Mouse (Mus musculus) liver, embryonic 11.5 days (tissue): ENCODE results near the gene Vwa3a. TPM values are rescaled to one million over a fixed set of nuclear protein-coding genes. Genes with fewer than 3 reads are reported as not detected.
A peak's percentile ranks its signal among the peaks of the same experiment; 100 is the strongest.

Experiments used
- ATAC-seq: fragments of 200-750 bp; cut with Nextera tagmentation; replicated peaks from 2 replicates; pipeline ENCODE4 v1.8.0; 2017; ENCODE audit warnings: moderate number of reproducible peaks, mild to moderate bottlenecking, moderate TSS enrichment, moderate library complexity; ENCODE audit not compliant: low FRiP score
- DNase-seq: peaks from one replicate; pipeline ENCODE4 v3.0.0-alpha.2; 2017; ENCODE audit warnings: low spot score
- H3K27ac ChIP-seq: fragments of 300-500 bp; sonication (generic); 2 replicates; pipeline ENCODE4 v1.5.1; 2014; ENCODE audit warnings: mild to moderate bottlenecking, low read depth, low read length, control low read depth
- H3K27me3 ChIP-seq: fragments of 300-500 bp; sonication (generic); replicated peaks from 2 replicates; pipeline ENCODE4 v1.6.1; 2014; ENCODE audit warnings: low read length, mixed read lengths; ENCODE audit not compliant: control insufficient read depth, insufficient read depth
- H3K36me3 ChIP-seq: fragments of 300-500 bp; sonication (generic); 2 replicates; pipeline ENCODE4 v1.6.1; 2014; ENCODE audit warnings: mild to moderate bottlenecking, low read length, moderate library complexity, mixed read lengths; ENCODE audit not compliant: control insufficient read depth, insufficient read depth
- H3K4me1 ChIP-seq: fragments of 300-500 bp; sonication (generic); replicated peaks from 2 replicates; pipeline ENCODE4 v1.6.1; 2014; ENCODE audit warnings: low read length, mixed read lengths; ENCODE audit not compliant: control insufficient read depth, insufficient read depth
- H3K4me2 ChIP-seq: fragments of 300-500 bp; sonication (generic); 2 replicates; pipeline ENCODE4 v1.6.1; 2014; ENCODE audit warnings: mild to moderate bottlenecking, control low read depth, moderate library complexity
- H3K4me3 ChIP-seq: fragments of 300-500 bp; sonication (generic); 2 replicates; pipeline ENCODE4 v1.5.1; 2014; ENCODE audit warnings: low read depth, low read length, control low read depth
- H3K9ac ChIP-seq: fragments of 300-500 bp; sonication (generic); 2 replicates; pipeline ENCODE4 v1.6.1; 2014; ENCODE audit warnings: low read depth, low read length, control low read depth
- H3K9me3 ChIP-seq: fragments of 300-500 bp; sonication (generic); 2 replicates; pipeline ENCODE4 v1.6.1; 2016; ENCODE audit warnings: low read length, inconsistent platforms, mixed read lengths; ENCODE audit not compliant: control insufficient read depth
- WGBS: fragments of 180-500 bp; shearing (Covaris S2); extraction: QIAGEN DNeasy Blood & Tissue Kit; methylation state at CpG from one replicate; pipeline ENCODE4 v1.1.7; 2014; 5-methylcytosine and 5-hydroxymethylcytosine counted together
- polyA plus RNA-seq: library from polyadenylated mRNA; unstranded; fragments of >200 nt; fragmentation: Nextera tagmentation; extraction: Ambion mirVana; gene quantifications from 2 replicates; pipeline ENCODE4 v1.2.1, GENCODE M21; 2014

Gene Vwa3a
- polyA plus RNA-seq, 1 experiment from 2014 or later = 0.08 TPM

DNA sequence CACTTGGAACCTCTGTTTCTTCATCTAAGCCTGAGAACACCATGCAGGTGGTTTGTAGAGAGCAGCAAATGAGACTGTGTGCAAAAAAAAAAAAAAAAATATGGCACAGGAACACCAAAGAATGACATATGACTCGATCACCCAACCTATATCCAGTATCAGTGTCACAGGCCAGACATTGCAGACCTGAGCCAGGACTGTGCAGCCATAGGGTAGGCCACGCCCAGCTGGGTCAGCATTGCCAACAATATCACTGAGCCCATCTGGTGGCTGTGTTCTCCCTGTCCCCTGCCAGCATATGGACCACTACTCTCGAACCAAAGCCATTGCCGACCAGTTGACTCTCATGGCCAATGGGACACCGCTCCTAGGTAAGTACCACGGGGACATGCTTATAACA, 78.4 kb downstream of the Vwa3a start:
- H3K9ac ChIP-seq = no peak overlapping the region
- 0 out of 2 replicates have a peak, but pooled peaks have one; percentile 19 for ATAC-seq

GRCm38 (mm10) chr7:120819386-120819785, 80.3 kb downstream of the Vwa3a start:
- no peaks in the 10 kb centered on the region for H3K36me3 ChIP-seq
- no peaks in the 10 kb centered on the region for H3K9me3 ChIP-seq
- no peaks in the 10 kb centered on the region for H3K4me1 ChIP-seq
- H3K4me2 ChIP-seq = no peak overlapping the region
- ATAC-seq (no peak), DNase-seq (no peak)
- WGBS = 82% methylated on average over 4 of the region's 4 CpGs
- no peak overlapping the region for H3K9ac ChIP-seq
- no peaks in the 10 kb centered on the region for H3K27me3 ChIP-seq
- H3K4me3 ChIP-seq = no peak overlapping the region
- H3K27ac ChIP-seq = no peak overlapping the region

More for the DNA sequence above, 78.4 kb downstream of the Vwa3a start:
- H3K9me3 ChIP-seq = no peaks in the 10 kb centered on the region
- H3K27me3 ChIP-seq = no peaks in the 10 kb centered on the region
- H3K27ac ChIP-seq = no peak overlapping the region
- no peak overlapping the region for H3K4me2 ChIP-seq
- no peaks in the 10 kb centered on the region for H3K4me1 ChIP-seq
- no peak overlapping the region for H3K4me3 ChIP-seq
- WGBS = 75% methylated on average over 6 of the region's 6 CpGs
- DNase-seq = no peak
- H3K36me3 ChIP-seq = no peaks in the 10 kb centered on the region

GRCm38 (mm10) chr7:120823248-120823647, 84.1 kb downstream of the Vwa3a start:
- ATAC-seq = peak; percentile 27; the same call in 1 of the 2 replicates
- no peak overlapping the region for H3K4me2 ChIP-seq
- WGBS = 23% methylated on average over 5 of the region's 5 CpGs
- H3K9me3 ChIP-seq = no peaks in the 10 kb centered on the region
- H3K27me3 ChIP-seq = no peaks in the 10 kb centered on the region
- DNase-seq = peak; percentile 39
- H3K4me1 ChIP-seq = no peaks in the 10 kb centered on the region
- H3K27ac ChIP-seq = no peak overlapping the region
- H3K36me3 ChIP-seq = no peaks in the 10 kb centered on the region
- H3K4me3 ChIP-seq = no peak overlapping the region
- no peak overlapping the region for H3K9ac ChIP-seq

DNA sequence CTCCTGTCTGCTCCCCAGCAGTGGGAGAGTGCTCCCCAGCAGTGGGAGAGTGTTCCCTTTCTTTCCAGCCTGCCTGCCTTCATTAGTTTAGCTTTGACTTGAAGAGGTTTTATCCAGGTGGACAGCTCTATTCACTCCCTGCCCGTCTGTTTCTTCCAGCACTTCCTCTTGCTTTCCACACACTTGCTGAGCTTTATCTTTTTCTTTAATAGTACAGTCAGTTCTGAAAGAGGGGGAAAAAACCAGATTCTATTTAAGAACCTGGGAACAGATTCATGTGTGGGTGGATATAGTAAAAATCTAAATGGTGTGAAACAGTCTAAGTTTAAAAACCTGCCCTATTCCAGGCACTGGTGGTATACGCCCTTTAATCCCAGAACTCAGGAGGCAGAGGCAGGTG, 86.0 kb downstream of the Vwa3a start:
- Histone ChIP-seq H3K9ac (no peak overlapping the region), H3K4me1 (no peaks in the 10 kb centered on the region), H3K9me3 (no peaks in the 10 kb centered on the region), H3K27ac (no peak overlapping the region), H3K27me3 (peaks cover 9% of the 10 kb centered on the region; the same call in 1 of the 2 replicates), H3K4me3 (no peak overlapping the region), H3K4me2 (no peak overlapping the region), H3K36me3 (no peaks in the 10 kb centered on the region)
- DNase-seq (no peak), ATAC-seq (no peak)
- WGBS = 62% methylated on average over 2 of the region's 2 CpGs

DNA sequence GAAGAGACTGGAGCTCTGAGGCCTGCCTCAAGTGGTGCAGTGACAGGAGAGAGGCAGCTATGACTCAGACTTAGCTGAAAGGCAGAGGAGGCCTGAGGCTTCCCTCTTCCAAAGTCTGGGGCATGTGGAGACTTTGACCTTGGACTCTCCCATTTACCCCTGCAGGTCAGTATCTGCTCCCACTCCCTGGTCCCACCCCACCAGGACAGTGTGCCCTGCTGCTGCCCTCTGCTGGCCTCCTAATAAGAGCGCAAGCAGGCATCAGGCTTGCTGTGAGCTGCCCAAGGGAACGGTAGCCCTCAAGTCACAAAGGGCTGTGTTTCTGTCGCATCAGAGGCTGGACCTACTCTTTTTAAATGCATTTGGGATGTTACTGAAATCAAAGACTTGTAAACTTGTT, 87.3 kb downstream of the Vwa3a start:
- ATAC-seq (0 out of 2 replicates have a peak, but pooled peaks have one; percentile 19), DNase-seq (peak; percentile 37)
- Histone ChIP-seq H3K27ac (no peak overlapping the region), H3K27me3 (peaks cover 16% of the 10 kb centered on the region; the same call in 1 of the 2 replicates), H3K4me1 (peaks cover 5% of the 10 kb centered on the region; the same call in 1 of the 2 replicates), H3K4me3 (no peak overlapping the region), H3K9me3 (no peaks in the 10 kb centered on the region), H3K9ac (no peak overlapping the region), H3K4me2 (no peak overlapping the region), H3K36me3 (no peaks in the 10 kb centered on the region)
- 22% methylated on average over 3 of the region's 3 CpGs for WGBS

- Histone ChIP-seq H3K36me3 (no peaks in the 10 kb centered on the region), H3K4me2 (peak overlapping the region; percentile 90), H3K4me1 (peaks cover 12% of the 10 kb centered on the region; the same call in 1 of the 2 replicates), H3K4me3 (peak overlapping the region; percentile 61), H3K9ac (peak overlapping the region; percentile 46), H3K27ac (peak overlapping the region; percentile 62), H3K27me3 (peaks cover 19% of the 10 kb centered on the region; the same call in 1 of the 2 replicates), H3K9me3 (no peaks in the 10 kb centered on the region)
- DNase-seq (peak; percentile 72), ATAC-seq (0 out of 2 replicates have a peak, but pooled peaks have one; percentile 8)
- under 1% methylated on average over 46 of the region's 46 CpGs for WGBS
Observed at GRCm38 (mm10) chr7:120830431-120831381, 91.6 kb downstream of the Vwa3a start.

DNA sequence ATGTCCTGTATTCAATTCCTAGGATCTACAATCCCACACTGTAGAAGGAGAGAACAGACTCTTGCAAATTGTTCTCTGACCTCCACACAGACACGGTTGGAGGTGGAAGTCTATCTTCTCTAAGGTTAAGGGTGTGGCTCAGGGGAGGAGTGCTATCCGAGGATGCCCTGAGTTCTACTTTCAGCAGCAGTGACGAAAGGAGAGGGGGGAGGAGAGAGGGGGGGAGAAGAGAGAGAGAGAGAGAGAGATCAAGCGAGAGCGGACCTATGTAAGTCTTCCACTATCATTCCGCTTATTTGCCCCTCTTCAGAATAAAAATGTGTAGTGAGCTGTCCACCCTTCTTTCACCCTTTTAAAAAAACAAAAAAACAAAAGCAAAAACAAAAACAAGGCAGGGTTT, 95.3 kb downstream of the Vwa3a start:
- DNase-seq (no peak), ATAC-seq (peak; percentile 42)
- Histone ChIP-seq H3K36me3 (no peaks in the 10 kb centered on the region), H3K27ac (peak overlapping the region; percentile 84; the same call in 1 of the 2 replicates), H3K27me3 (peaks cover 16% of the 10 kb centered on the region; the same call in 1 of the 2 replicates), H3K4me2 (peak overlapping the region; percentile 80), H3K9ac (peak overlapping the region; percentile 72), H3K9me3 (no peaks in the 10 kb centered on the region), H3K4me1 (peaks cover 12% of the 10 kb centered on the region; the same call in 1 of the 2 replicates), H3K4me3 (peak overlapping the region; percentile 64)
- WGBS = 32% methylated on average over 6 of the region's 6 CpGs

- peak overlapping the region; percentile 80 for H3K4me2 ChIP-seq
- ATAC-seq = peak; percentile 87
- WGBS = 8% methylated on average over 14 of the region's 14 CpGs
- peaks cover 12% of the 10 kb centered on the region; the same call in 1 of the 2 replicates for H3K4me1 ChIP-seq
- peak; percentile 74 for DNase-seq
- peaks cover 12% of the 10 kb centered on the region; the same call in 1 of the 2 replicates for H3K27me3 ChIP-seq
- H3K9me3 ChIP-seq = no peaks in the 10 kb centered on the region
- peak overlapping the region; percentile 84 for H3K27ac ChIP-seq
- H3K36me3 ChIP-seq = no peaks in the 10 kb centered on the region
- peak overlapping the region; percentile 64 for H3K4me3 ChIP-seq
- H3K9ac ChIP-seq = peak overlapping the region; percentile 72
Observed at GRCm38 (mm10) chr7:120834863-120835372, 95.8 kb downstream of the Vwa3a start.
